Mouse (Mus musculus): ENCODE measurements around the gene Creb5. TPM values are rescaled to one million over a fixed set of nuclear protein-coding genes. Genes with fewer than 3 reads are reported as not detected.

The Creb5 gene
- polyA plus RNA-seq, 1 experiment from 2014 or later: 9.5 TPM

GRCm38 (mm10) chr6:53531461-53531860 lies 244.4 kb downstream of the Creb5 start:
- Histone ChIP-seq H3K27ac (no peak overlapping the region), H3K9me3 (no peaks in the 10 kb centered on the region), H3K27me3 (replicated peaks) (no peaks in the 10 kb centered on the region), H3K4me1 (no peaks in the 10 kb centered on the region), H3K9ac (no peak overlapping the region), H3K4me2 (no peak overlapping the region), H3K36me3 (no peaks in the 10 kb centered on the region), H3K4me3 (replicated peaks) (no peak overlapping the region)
- ATAC-seq (ENCODE audit: insufficient read depth, low FRiP score, low read depth): no peak
- 85% methylated on average over 4 of the region's 4 CpGs for whole genome bisulfite sequencing

GRCm38 (mm10) chr6:53537530-53537929 lies 250.5 kb downstream of the Creb5 start:
- Histone ChIP-seq H3K4me3 (replicated peaks) (no peak overlapping the region), H3K9ac (no peak overlapping the region), H3K4me2 (no peak overlapping the region), H3K4me1 (no peaks in the 10 kb centered on the region), H3K27ac (no peak overlapping the region), H3K36me3 (no peaks in the 10 kb centered on the region), H3K9me3 (no peaks in the 10 kb centered on the region), H3K27me3 (replicated peaks) (no peaks in the 10 kb centered on the region)
- ATAC-seq (ENCODE audit: insufficient read depth, low FRiP score, low read depth): no peak
- WGBS: 88% methylated on average over 4 of the region's 4 CpGs

GRCm38 (mm10) chr6:53541798-53542197 lies 254.7 kb downstream of the Creb5 start:
- no peak for ATAC-seq (ENCODE audit: insufficient read depth, low FRiP score, low read depth)
- peaks cover 8% of the 10 kb centered on the region; the same call in 1 of the 2 replicates for H3K4me1 ChIP-seq
- H3K4me3 ChIP-seq (replicated peaks): no peak overlapping the region
- H3K27ac ChIP-seq: no peak overlapping the region
- H3K27me3 ChIP-seq (replicated peaks): no peaks in the 10 kb centered on the region
- WGBS: 89% methylated on average over 5 of the region's 5 CpGs
- H3K4me2 ChIP-seq: no peak overlapping the region
- H3K9ac ChIP-seq: no peak overlapping the region
- H3K9me3 ChIP-seq: no peaks in the 10 kb centered on the region
- H3K36me3 ChIP-seq: no peaks in the 10 kb centered on the region

GRCm38 (mm10) chr6:53545483-53545900 lies 258.4 kb downstream of the Creb5 start:
- H3K4me3 ChIP-seq (replicated peaks): no peak overlapping the region
- no peaks in the 10 kb centered on the region for H3K9me3 ChIP-seq
- H3K36me3 ChIP-seq: no peaks in the 10 kb centered on the region
- no peak overlapping the region for H3K9ac ChIP-seq
- H3K27ac ChIP-seq: peak overlapping the region; percentile 59
- no peaks in the 10 kb centered on the region for H3K27me3 ChIP-seq (replicated peaks)
- no peak overlapping the region for H3K4me2 ChIP-seq
- 26% methylated on average over 2 of the region's 2 CpGs for WGBS
- peaks cover 16% of the 10 kb centered on the region for H3K4me1 ChIP-seq
- peak; percentile 56; the same call in 1 of the 2 replicates for ATAC-seq (ENCODE audit: insufficient read depth, low FRiP score, low read depth)

GRCm38 (mm10) chr6:53545989-53546388 lies 258.9 kb downstream of the Creb5 start:
- Histone ChIP-seq H3K4me1 (peaks cover 16% of the 10 kb centered on the region), H3K36me3 (no peaks in the 10 kb centered on the region), H3K27me3 (replicated peaks) (no peaks in the 10 kb centered on the region), H3K4me2 (no peak overlapping the region), H3K4me3 (replicated peaks) (no peak overlapping the region), H3K9me3 (no peaks in the 10 kb centered on the region), H3K9ac (no peak overlapping the region), H3K27ac (0 out of 2 replicates have a peak overlapping the region, but pooled peaks have one; percentile 59)
- ATAC-seq (ENCODE audit: insufficient read depth, low FRiP score, low read depth): 0 out of 2 replicates have a peak, but pooled peaks have one; percentile 27
- WGBS: 33% methylated on average over 5 of the region's 5 CpGs

- no peaks in the 10 kb centered on the region for H3K27me3 ChIP-seq (replicated peaks)
- H3K4me1 ChIP-seq: peaks cover 16% of the 10 kb centered on the region
- 63% methylated on average over 6 of the region's 6 CpGs for WGBS
- H3K4me3 ChIP-seq (replicated peaks): no peak overlapping the region
- no peak overlapping the region for H3K4me2 ChIP-seq
- H3K9me3 ChIP-seq: no peaks in the 10 kb centered on the region
- no peak overlapping the region for H3K27ac ChIP-seq
- no peak for ATAC-seq (ENCODE audit: insufficient read depth, low FRiP score, low read depth)
- no peaks in the 10 kb centered on the region for H3K36me3 ChIP-seq
- no peak overlapping the region for H3K9ac ChIP-seq
These were observed 261.2 kb downstream of the Creb5 start for GRCm38 (mm10) chr6:53548236-53548635.

- H3K4me3 ChIP-seq (replicated peaks): no peak overlapping the region
- H3K27ac ChIP-seq: no peak overlapping the region
- H3K4me1 ChIP-seq: peaks cover 16% of the 10 kb centered on the region
- H3K9ac ChIP-seq: no peak overlapping the region
- H3K4me2 ChIP-seq: no peak overlapping the region
- WGBS: 67% methylated on average over 6 of the region's 6 CpGs
- no peak for ATAC-seq (ENCODE audit: insufficient read depth, low FRiP score, low read depth)
- no peaks in the 10 kb centered on the region for H3K36me3 ChIP-seq
- no peaks in the 10 kb centered on the region for H3K27me3 ChIP-seq (replicated peaks)
- no peaks in the 10 kb centered on the region for H3K9me3 ChIP-seq
These were observed 262.3 kb downstream of the Creb5 start for GRCm38 (mm10) chr6:53549409-53549808.

GRCm38 (mm10) chr6:53556050-53556449 lies 269.0 kb downstream of the Creb5 start:
- Histone ChIP-seq H3K9ac (no peak overlapping the region), H3K4me2 (no peak overlapping the region), H3K36me3 (no peaks in the 10 kb centered on the region), H3K27me3 (replicated peaks) (no peaks in the 10 kb centered on the region), H3K4me3 (replicated peaks) (no peak overlapping the region), H3K27ac (no peak overlapping the region), H3K9me3 (no peaks in the 10 kb centered on the region), H3K4me1 (no peaks in the 10 kb centered on the region; the same call in 1 of the 2 replicates)
- WGBS: 23% methylated on average over 6 of the region's 6 CpGs
- ATAC-seq (ENCODE audit: insufficient read depth, low FRiP score, low read depth): no peak

GRCm38 (mm10) chr6:53560928-53561327 lies 273.9 kb downstream of the Creb5 start:
- H3K4me2 ChIP-seq: no peak overlapping the region
- H3K27ac ChIP-seq: no peak overlapping the region
- H3K9ac ChIP-seq: no peak overlapping the region
- ATAC-seq (ENCODE audit: insufficient read depth, low FRiP score, low read depth): no peak
- H3K4me1 ChIP-seq: no peaks in the 10 kb centered on the region; the same call in 1 of the 2 replicates
- no peaks in the 10 kb centered on the region for H3K9me3 ChIP-seq
- H3K27me3 ChIP-seq (replicated peaks): no peaks in the 10 kb centered on the region
- WGBS: 43% methylated on average over 5 of the region's 5 CpGs
- H3K4me3 ChIP-seq (replicated peaks): no peak overlapping the region
- H3K36me3 ChIP-seq: no peaks in the 10 kb centered on the region

- Histone ChIP-seq H3K4me2 (no peak overlapping the region), H3K4me1 (no peaks in the 10 kb centered on the region), H3K9me3 (no peaks in the 10 kb centered on the region), H3K36me3 (no peaks in the 10 kb centered on the region), H3K27me3 (replicated peaks) (no peaks in the 10 kb centered on the region), H3K4me3 (replicated peaks) (no peak overlapping the region), H3K27ac (no peak overlapping the region), H3K9ac (no peak overlapping the region)
- 69% methylated on average over 7 of the region's 7 CpGs for WGBS
- ATAC-seq (ENCODE audit: insufficient read depth, low FRiP score, low read depth): no peak
These were observed 275.5 kb downstream of the Creb5 start for GRCm38 (mm10) chr6:53562586-53562985.

- Histone ChIP-seq H3K36me3 (no peaks in the 10 kb centered on the region), H3K4me3 (replicated peaks) (no peak overlapping the region), H3K4me1 (0 out of 2 replicates have a peak, but pooled peaks cover under 1% of the 10 kb centered on the region), H3K4me2 (no peak overlapping the region), H3K9me3 (no peaks in the 10 kb centered on the region), H3K27me3 (replicated peaks) (no peaks in the 10 kb centered on the region), H3K9ac (no peak overlapping the region), H3K27ac (no peak overlapping the region)
- WGBS: 52% methylated on average over 16 of the region's 16 CpGs
- no peak for ATAC-seq (ENCODE audit: insufficient read depth, low FRiP score, low read depth)
These were observed 276.6 kb downstream of the Creb5 start for GRCm38 (mm10) chr6:53563546-53564185.

GRCm38 (mm10) chr6:53569436-53569835 lies 282.4 kb downstream of the Creb5 start:
- Histone ChIP-seq H3K9me3 (no peaks in the 10 kb centered on the region), H3K27ac (no peak overlapping the region), H3K4me3 (replicated peaks) (no peak overlapping the region), H3K4me1 (peaks cover 11% of the 10 kb centered on the region; the same call in 1 of the 2 replicates), H3K36me3 (no peaks in the 10 kb centered on the region), H3K27me3 (replicated peaks) (no peaks in the 10 kb centered on the region), H3K4me2 (no peak overlapping the region), H3K9ac (no peak overlapping the region)
- ATAC-seq (ENCODE audit: insufficient read depth, low FRiP score, low read depth): no peak
- 55% methylated on average over 3 of the region's 3 CpGs for WGBS

All from stomach, embryonic 15.5 days (tissue).